Mouse (Mus musculus) E14TG2a.4 (cell line): ENCODE results near the gene Slc9a8.

ENCODE experiments used
- CTCF ChIP-seq: conservative IDR thresholded peaks from 2 replicates; pipeline ENCODE4 v1.5.1; 2014; ENCODE audit warnings: low read length
- POU5F1 ChIP-seq: IDR thresholded peaks from 2 replicates; pipeline ENCODE4 v1.6.1; 2014; ENCODE audit warnings: low read length, borderline replicate concordance

DNA sequence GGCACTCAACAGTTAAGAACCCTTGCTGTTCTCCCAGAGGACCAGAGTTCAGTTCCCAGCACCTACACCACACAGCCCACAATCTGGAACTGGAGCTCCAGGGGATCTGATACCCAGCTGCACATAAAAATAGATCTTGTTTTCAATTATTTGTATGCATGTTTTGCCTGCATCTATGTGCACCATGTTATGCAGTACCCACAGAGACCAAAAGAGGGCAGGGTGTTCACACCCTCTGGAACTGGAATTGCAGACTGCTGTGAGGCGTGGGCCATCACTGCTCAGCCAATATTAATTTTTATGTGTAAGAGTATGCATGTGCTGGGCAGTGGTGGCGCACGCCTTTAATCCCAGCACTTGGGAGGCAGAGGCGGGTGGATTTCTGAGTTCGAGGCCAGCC lies 75.8 kb downstream of the Slc9a8 start:
- TF ChIP-seq CTCF (peak; percentile 74), POU5F1 (no peak)
